Mouse (Mus musculus) testis, adult 2 months (tissue): ENCODE measurements at regions not wholly inside any gene's neighbourhood (a gene's known extent, or its start where the extent isn't known, plus 50 kb on each side); places are given as distances from the start of the nearest gene placed in this dataset.

ENCODE experiments used
- CTCF ChIP-seq: fragments of 200-500 bp; IDR thresholded peaks from 2 replicates; pipeline ENCODE4 v1.5.1; 2012; ENCODE audit warnings: low read depth, mild to moderate bottlenecking, inconsistent platforms, low read length, moderate library complexity; ENCODE audit not compliant: control insufficient read depth, insufficient read depth, insufficient replicate concordance
- POLR2A ChIP-seq: fragments of 200-500 bp; IDR thresholded peaks from 2 replicates; pipeline ENCODE4 v1.6.1; 2012; ENCODE audit warnings: low read depth, mild to moderate bottlenecking, inconsistent platforms, low read length, moderate library complexity; ENCODE audit not compliant: control insufficient read depth

- TF ChIP-seq CTCF (no peak), POLR2A (no peak)
Measured at GRCm38 (mm10) chr14:46606037-46606436, 154.3 kb upstream of the Cdkn3 start.
